Mouse (Mus musculus) MEL (cell line): ENCODE measurements around the gene Coro1b. TPM values are rescaled to one million over a fixed set of nuclear protein-coding genes. Genes with fewer than 3 reads are reported as not detected.

Experiments used
- DNase-seq: peaks from one replicate; pipeline ENCODE4 v3.0.0; 2011; ENCODE audit warnings: low read depth, low spot score
- H3K27ac ChIP-seq: 2 replicates; pipeline ENCODE4 v1.5.1; 2012; ENCODE audit warnings: low read depth, mild to moderate bottlenecking, control low read depth, low read length, moderate library complexity; ENCODE audit not compliant: control insufficient read depth
- H3K27me3 ChIP-seq, 2 experiments: fragments of 150-350 bp in 1 of 2; sonication (generic) in 1 of 2; 2 replicates each; pipeline ENCODE4 v1.6.1; 2012; ENCODE audit warnings: low read length in 2 of 2, mild to moderate bottlenecking in 2 of 2, improper control_type of control experiment in 1 of 2, moderate library complexity in 1 of 2; ENCODE audit not compliant: insufficient read depth in 2 of 2, control insufficient read depth in 1 of 2
- H3K36me3 ChIP-seq, 2 experiments: 2 replicates each; pipeline ENCODE4 v1.6.1; 2012 to 2014; ENCODE audit warnings: low read length in 2 of 2, improper control_type of control experiment in 1 of 2, inconsistent platforms in 1 of 2, mild to moderate bottlenecking in 1 of 2; ENCODE audit not compliant: insufficient read depth in 2 of 2, control insufficient read depth in 1 of 2
- H3K4me1 ChIP-seq, 2 experiments: fragments of 150-350 bp in 1 of 2; sonication (generic) in 1 of 2; 2 replicates each; pipeline ENCODE4 v1.6.1; 2012; ENCODE audit warnings: low read length in 2 of 2, improper control_type of control experiment in 1 of 2, mild to moderate bottlenecking in 1 of 2; ENCODE audit not compliant: insufficient read depth in 2 of 2, control insufficient read depth in 1 of 2
- H3K4me3 ChIP-seq, 2 experiments: fragments of 150-350 bp in 1 of 2; sonication (generic) in 1 of 2; 2 replicates each; pipeline ENCODE4 v1.5.1; 2012; ENCODE audit warnings: low read depth in 2 of 2, low read length in 2 of 2, mild to moderate bottlenecking in 2 of 2, moderate library complexity in 2 of 2, control low read depth in 1 of 2, improper control_type of control experiment in 1 of 2; ENCODE audit not compliant: control insufficient read depth in 1 of 2, insufficient read depth in 1 of 2
- H3K79me2 ChIP-seq: 2 replicates; pipeline ENCODE4 v1.6.1; 2012; ENCODE audit warnings: mild to moderate bottlenecking, low read length, moderate library complexity; ENCODE audit not compliant: control insufficient read depth, poor library complexity, insufficient read depth
- H3K9ac ChIP-seq: 2 replicates; pipeline ENCODE4 v1.6.1; 2012; ENCODE audit warnings: low read depth, mild to moderate bottlenecking, control low read depth, low read length, moderate library complexity; ENCODE audit not compliant: control insufficient read depth, poor library complexity, severe bottlenecking
- H3K9me3 ChIP-seq: fragments of 150-350 bp; sonication (generic); replicated peaks from 2 replicates; pipeline ENCODE4 v1.6.1; 2012; ENCODE audit warnings: mild to moderate bottlenecking, low read length, improper control_type of control experiment, moderate library complexity; ENCODE audit not compliant: insufficient read depth
- EP300 ChIP-seq, 2 experiments: IDR thresholded peaks; 2 replicates each; pipeline ENCODE4 v1.6.1; 2011; ENCODE audit warnings: improper control_type of control experiment in 2 of 2, low read length in 2 of 2, low read depth in 1 of 2, mild to moderate bottlenecking in 1 of 2
- GABPA ChIP-seq: IDR thresholded peaks from 2 replicates; pipeline ENCODE4 v1.6.1; 2012; ENCODE audit warnings: low read depth, mild to moderate bottlenecking, inconsistent platforms, low read length, improper control_type of control experiment, moderate library complexity
- HCFC1 ChIP-seq: IDR thresholded peaks from 2 replicates; pipeline ENCODE4 v1.6.1; 2012; ENCODE audit warnings: low read depth, mild to moderate bottlenecking, inconsistent platforms, low read length, improper control_type of control experiment, moderate library complexity
- KAT2A ChIP-seq: conservative IDR thresholded peaks from 2 replicates; pipeline ENCODE4 v1.6.1; 2012; ENCODE audit warnings: low read depth, low read length, improper control_type of control experiment, inconsistent platforms
- MAFK ChIP-seq: IDR thresholded peaks from 2 replicates; pipeline ENCODE4 v1.6.1; 2011; ENCODE audit warnings: low read depth, mild to moderate bottlenecking, low read length, improper control_type of control experiment, borderline replicate concordance
- MAZ ChIP-seq: IDR thresholded peaks from 2 replicates; pipeline ENCODE4 v1.6.1; 2012; ENCODE audit warnings: low read depth, mild to moderate bottlenecking, inconsistent platforms, low read length, improper control_type of control experiment
- MEF2A ChIP-seq: IDR thresholded peaks from 2 replicates; pipeline ENCODE4 v1.6.1; 2014; ENCODE audit warnings: low read depth, mild to moderate bottlenecking, inconsistent platforms, low read length, improper control_type of control experiment; ENCODE audit not compliant: poor library complexity, insufficient replicate concordance, severe bottlenecking; ENCODE audit errors: extremely low read depth
- MXI1 ChIP-seq: IDR thresholded peaks from 2 replicates; pipeline ENCODE4 v1.6.1; 2011; ENCODE audit warnings: mild to moderate bottlenecking, low read depth, low read length, improper control_type of control experiment
- NELFE ChIP-seq: IDR thresholded peaks from 2 replicates; pipeline ENCODE4 v1.6.1; 2011; ENCODE audit warnings: low read depth, low read length, improper control_type of control experiment
- POLR2A ChIP-seq, 2 experiments: IDR thresholded peaks; 2 replicates each; pipeline ENCODE4 v1.6.1; 2011 to 2012; ENCODE audit warnings: low read length in 2 of 2, mild to moderate bottlenecking in 2 of 2, control low read depth in 1 of 2, improper control_type of control experiment in 1 of 2, low read depth in 1 of 2, moderate library complexity in 1 of 2; ENCODE audit not compliant: control insufficient read depth in 1 of 2, insufficient read depth in 1 of 2, poor library complexity in 1 of 2
- POLR2AphosphoS2 ChIP-seq: IDR thresholded peaks from 2 replicates; pipeline ENCODE4 v1.6.1; 2011; ENCODE audit warnings: low read length, improper control_type of control experiment
- RCOR1 ChIP-seq: IDR thresholded peaks from 2 replicates; pipeline ENCODE4 v1.6.1; 2012; ENCODE audit warnings: low read depth, mild to moderate bottlenecking, inconsistent platforms, low read length, improper control_type of control experiment
- SIN3A ChIP-seq: IDR thresholded peaks from 2 replicates; pipeline ENCODE4 v1.6.1; 2012; ENCODE audit warnings: low read length, improper control_type of control experiment, inconsistent platforms
- SMC3 ChIP-seq: IDR thresholded peaks from 2 replicates; pipeline ENCODE4 v1.6.1; 2011; ENCODE audit warnings: low read depth, low read length, improper control_type of control experiment
- TAL1 ChIP-seq: IDR thresholded peaks from 2 replicates; pipeline ENCODE4 v1.6.1; 2012; ENCODE audit warnings: mild to moderate bottlenecking, inconsistent platforms, low read length, moderate library complexity, mixed read lengths
- TBP ChIP-seq: IDR thresholded peaks from 2 replicates; pipeline ENCODE4 v1.8.0; 2011; ENCODE audit warnings: low read depth, low read length, improper control_type of control experiment
- USF1 ChIP-seq: IDR thresholded peaks from 2 replicates; pipeline ENCODE4 v1.6.1; 2014; ENCODE audit warnings: low read depth, mild to moderate bottlenecking, inconsistent platforms, low read length, improper control_type of control experiment, moderate library complexity
- ZC3H11A ChIP-seq: IDR thresholded peaks from 2 replicates; pipeline ENCODE4 v1.6.1; 2012; ENCODE audit warnings: low read depth, mild to moderate bottlenecking, inconsistent platforms, low read length, improper control_type of control experiment
- ZNF384 ChIP-seq: IDR thresholded peaks from 2 replicates; pipeline ENCODE4 v1.6.1; 2012; ENCODE audit warnings: low read depth, mild to moderate bottlenecking, inconsistent platforms, low read length, improper control_type of control experiment
- polyA plus RNA-seq, 2 experiments: library from polyadenylated mRNA; stranded (reverse) in 1 of 2; unstranded in 1 of 2; fragments of >175 nt in 1 of 2; fragments of >200 nt in 1 of 2; gene quantifications; 2 replicates each; pipeline versions ENCODE4 v1.2.1 to v1.2.4; 2012; ENCODE audit warnings: low replicate concordance in 2 of 2, low read depth in 1 of 2; ENCODE audit not compliant: insufficient read length in 2 of 2, insufficient read depth in 1 of 2, missing spikeins in 1 of 2
- total RNA-seq: library from RNA; depleted of rRNA; stranded (reverse); fragments of 300-350 nt; gene quantifications from 2 replicates; pipeline ENCODE4 v1.2.3, GENCODE M21; 2012

Gene Coro1b
- total and polyA plus RNA-seq, 3 experiments, result 55.5 to 111 TPM; not detected in 1

- Histone ChIP-seq H3K9ac (peak within 1 kb of the TSS; percentile 74), H3K9me3 (no peaks in the 10 kb centered on the region), H3K27me3 (no peaks in the 10 kb centered on the region), H3K4me1 (peaks cover 0 to 21% of the 10 kb centered on the region in 2 experiments; a peak in 3 of 4 replicates), H3K36me3 (peaks cover 0 to 13% of the 10 kb centered on the region in 2 experiments; a peak in 2 of 4 replicates), H3K79me2 (peaks cover 8% of the 10 kb centered on the region), H3K27ac (peak within 1 kb of the TSS; percentile 44), H3K4me3 (peak within 1 kb of the TSS; percentile 74 to 99)
- peak; percentile 76 for DNase-seq
- 0 out of 2 replicates have a peak, but pooled peaks have one; percentile 22 for TF ChIP-seq MAZ
- TF ChIP-seq HCFC1, result peak; percentile 17; the same call in 1 of the 2 replicates
- TF ChIP-seq TBP, result no peak
- peak in 1 of 2 experiments; percentile 78; a peak in 3 of 4 replicates for TF ChIP-seq POLR2A (IDR thresholded peaks at IDR 0.05; ENCODE audit: control insufficient read depth in 1 of 2, insufficient read depth in 1 of 2, low read depth in 1 of 2, low read length in 2 of 2, poor library complexity in 1 of 2)
- TF ChIP-seq MEF2A, result no peak
- TF ChIP-seq SIN3A, result peak; percentile 29
- peak; percentile 34; the same call in 1 of the 2 replicates for TF ChIP-seq NELFE
- TF ChIP-seq MXI1, result peak; percentile 12
- TF ChIP-seq RCOR1, result no peak
- TF ChIP-seq USF1, result no peak
- peak; percentile 21; the same call in 1 of the 2 replicates for TF ChIP-seq SMC3
Observed at GRCm38 (mm10) chr19:4099837-4100717, 48.3 kb upstream of the Coro1b start, which contains the start of gene Pitpnm1. Pitpnm1 (plus strand) TSS chr19:4099998.

GRCm38 (mm10) chr19:4100718-4101261 lies 47.6 kb upstream of the Coro1b start:
- Histone ChIP-seq H3K9me3 (no peaks in the 10 kb centered on the region), H3K27me3 (no peaks in the 10 kb centered on the region), H3K4me3 (peak overlapping the region; percentile 74 to 99), H3K9ac (peak overlapping the region; percentile 74), H3K27ac (no peak overlapping the region), H3K36me3 (peaks cover 0 to 11% of the 10 kb centered on the region in 2 experiments; a peak in 2 of 4 replicates), H3K79me2 (peaks cover 8% of the 10 kb centered on the region)
- DNase-seq, result peak; percentile 55
- TF ChIP-seq POLR2AphosphoS2, result no peak
- no peak for TF ChIP-seq ZC3H11A
- TF ChIP-seq EP300 (IDR thresholded peaks at IDR 0.05; ENCODE audit: low read depth in 1 of 2, low read length in 2 of 2), result no peak
- no peak for TF ChIP-seq ZNF384
- TF ChIP-seq TAL1, result no peak
- no peak for TF ChIP-seq GABPA
- TF ChIP-seq MAFK, result no peak
- TF ChIP-seq KAT2A, result no peak
- TF ChIP-seq, all 39 proteins: peak for 0
- H3K4me1 ChIP-seq, result peaks cover 0 to 21% of the 10 kb centered on the region in 2 experiments; a peak in 3 of 4 replicates
